Mouse (Mus musculus) MEL (cell line): ENCODE results near the gene Gm13539.

Experiments
- CTCF ChIP-seq, 3 experiments: IDR thresholded peaks in 2 of 3; conservative IDR thresholded peaks in 1 of 3; 2 replicates each; pipeline ENCODE4 v1.5.1; 2011 to 2012; ENCODE audit warnings: low read length in 3 of 3, low read depth in 2 of 3, mild to moderate bottlenecking in 2 of 3, improper control_type of control experiment in 1 of 3, inconsistent platforms in 1 of 3, mixed read lengths in 1 of 3, moderate library complexity in 1 of 3; ENCODE audit not compliant: control insufficient read depth in 1 of 3, insufficient read depth in 1 of 3, poor library complexity in 1 of 3, severe bottlenecking in 1 of 3
- E2F4 ChIP-seq: IDR thresholded peaks from 2 replicates; pipeline ENCODE4 v1.6.1; 2011; ENCODE audit warnings: low read depth, low read length, improper control_type of control experiment, borderline replicate concordance
- EP300 ChIP-seq, 2 experiments: IDR thresholded peaks; 2 replicates each; pipeline ENCODE4 v1.6.1; 2011; ENCODE audit warnings: improper control_type of control experiment in 2 of 2, low read length in 2 of 2, low read depth in 1 of 2, mild to moderate bottlenecking in 1 of 2
- ETS1 ChIP-seq: IDR thresholded peaks from 2 replicates; pipeline ENCODE4 v1.6.1; 2012; ENCODE audit warnings: low read depth, mild to moderate bottlenecking, inconsistent platforms, low read length, improper control_type of control experiment, moderate library complexity
- KAT2A ChIP-seq: conservative IDR thresholded peaks from 2 replicates; pipeline ENCODE4 v1.6.1; 2012; ENCODE audit warnings: low read depth, low read length, improper control_type of control experiment, inconsistent platforms
- TBP ChIP-seq: IDR thresholded peaks from 2 replicates; pipeline ENCODE4 v1.8.0; 2011; ENCODE audit warnings: low read depth, low read length, improper control_type of control experiment
- TCF12 ChIP-seq: IDR thresholded peaks from 2 replicates; pipeline ENCODE4 v1.6.1; 2014; ENCODE audit warnings: low read depth, mild to moderate bottlenecking, inconsistent platforms, low read length, improper control_type of control experiment, moderate library complexity
- USF1 ChIP-seq: IDR thresholded peaks from 2 replicates; pipeline ENCODE4 v1.6.1; 2014; ENCODE audit warnings: low read depth, mild to moderate bottlenecking, inconsistent platforms, low read length, improper control_type of control experiment, moderate library complexity

GRCm38 (mm10) chr2:25776717-25777116 is 5.3 kb upstream of the Gm13539 start, which contains the start of gene Lcn11:
- TF ChIP-seq ETS1 (no peak), TCF12 (no peak), CTCF (IDR thresholded peaks at IDR 0.05 in 2 of 3, conservative IDR thresholded peaks at IDR 0.05 in 1 of 3; ENCODE audit: control insufficient read depth in 1 of 3, insufficient read depth in 1 of 3, low read depth in 2 of 3, low read length in 3 of 3, poor library complexity in 1 of 3, severe bottlenecking in 1 of 3) (no peak), USF1 (no peak), KAT2A (no peak), EP300 (IDR thresholded peaks at IDR 0.05; ENCODE audit: low read depth in 1 of 2, low read length in 2 of 2) (no peak), E2F4 (no peak), TBP (no peak)
